Mouse (Mus musculus) thymus, postnatal 25 days (tissue): ENCODE results near the gene Nolc1.

ENCODE experiments used
- DNase-seq: peaks from one replicate; pipeline ENCODE4 v3.0.0; 2022

Nolc1 gene

DNA sequence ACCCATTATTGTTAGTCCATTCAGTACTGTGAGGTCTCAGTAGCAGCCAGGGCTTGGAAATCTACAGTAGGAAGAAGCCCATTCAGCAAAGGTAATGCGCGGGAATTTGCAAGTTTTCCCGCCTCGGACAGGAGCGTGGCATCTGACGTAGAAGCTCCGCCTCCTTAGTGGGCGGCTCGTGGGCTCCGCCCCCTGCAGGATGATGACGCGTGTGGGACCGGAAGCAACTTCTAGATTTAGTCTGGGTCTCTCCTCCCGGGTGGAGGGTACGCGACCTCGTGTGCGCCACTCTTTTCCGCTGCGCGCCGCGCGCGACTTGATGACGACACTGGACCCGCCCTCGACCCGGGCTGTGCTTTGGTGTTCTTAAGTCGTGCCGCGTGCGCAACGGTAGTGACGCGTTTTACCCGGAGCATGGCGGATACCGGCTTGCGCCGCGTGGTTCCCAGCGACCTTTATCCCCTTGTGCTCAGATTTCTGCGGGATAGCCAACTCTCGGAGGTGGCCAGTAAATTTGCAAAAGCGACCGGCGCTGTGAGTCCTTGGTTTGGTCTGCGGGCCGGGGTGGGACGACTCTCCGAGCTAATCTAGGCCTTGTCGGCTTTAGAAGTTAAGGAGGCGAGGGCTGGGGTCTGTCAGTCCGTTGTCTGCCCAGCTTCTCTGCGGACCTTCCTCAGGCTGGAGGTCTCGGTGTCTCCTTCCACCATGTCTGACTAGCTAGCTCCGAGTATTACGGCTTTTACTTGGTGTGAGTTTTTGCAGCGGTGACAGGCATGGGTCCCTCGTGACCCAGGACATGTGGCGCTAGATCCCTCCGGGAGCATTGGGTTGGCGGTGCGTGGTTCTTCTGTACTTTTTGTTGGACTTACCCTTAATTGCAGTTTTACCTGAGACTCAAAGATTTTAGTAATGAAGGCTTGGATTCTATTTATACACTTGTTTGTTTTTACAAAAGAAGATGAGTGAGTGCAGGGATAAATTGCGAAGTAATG lies at the start of gene Nolc1:
Gene Nolc1, plus strand, starts transcription at position 248 of the 992 bp plus-strand sequence.
- peak; percentile 99 for DNase-seq

DNA sequence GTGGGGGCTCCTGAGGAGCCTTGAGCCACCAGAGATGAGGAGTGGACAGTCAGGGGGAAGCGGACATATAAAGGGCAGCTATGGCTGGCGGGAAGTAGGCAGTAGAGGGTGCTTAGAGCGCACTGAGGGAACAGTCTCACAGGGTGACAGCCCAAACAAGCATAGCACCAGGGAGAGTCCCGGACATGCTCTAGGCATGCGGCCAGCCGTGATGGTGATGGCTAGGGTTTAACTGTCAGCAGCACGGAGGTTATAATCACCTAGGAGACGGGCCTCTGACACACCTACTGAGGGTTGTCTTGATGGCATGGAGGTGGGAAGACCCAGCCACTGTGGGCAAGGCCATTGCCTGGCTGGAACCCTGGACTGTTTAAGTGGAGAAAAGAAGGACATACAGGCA lies 49.1 kb upstream of the Nolc1 start:
- DNase-seq: no peak

DNA sequence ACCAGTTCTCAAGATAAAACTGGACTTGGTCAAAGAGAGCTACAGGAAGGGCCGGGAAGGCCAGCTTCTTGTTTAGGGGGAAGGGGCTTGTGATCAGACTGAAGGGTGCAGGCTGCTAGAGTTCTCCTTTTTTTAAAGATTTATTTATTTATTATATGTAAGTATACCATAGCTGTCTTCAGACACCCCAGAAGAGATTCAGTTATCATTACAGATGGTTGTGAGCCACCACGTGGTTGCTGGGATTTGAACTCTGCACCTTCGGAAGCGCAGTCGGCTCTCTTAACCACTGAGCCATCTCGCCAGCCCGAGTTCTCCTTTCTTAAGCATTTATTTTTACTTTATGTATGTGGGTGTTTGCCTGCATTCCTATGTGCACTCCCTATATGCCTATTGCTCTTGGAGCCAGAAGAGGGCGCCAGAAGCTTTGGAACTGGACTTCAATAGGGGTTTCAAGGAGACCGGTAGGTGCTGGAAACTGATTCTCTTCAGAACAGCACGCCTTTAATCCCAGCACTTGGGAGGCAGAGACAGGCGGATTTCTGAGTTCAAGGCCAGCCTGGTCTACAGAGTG lies 46.8 kb upstream of the Nolc1 start:
- DNase-seq: no peak

DNA sequence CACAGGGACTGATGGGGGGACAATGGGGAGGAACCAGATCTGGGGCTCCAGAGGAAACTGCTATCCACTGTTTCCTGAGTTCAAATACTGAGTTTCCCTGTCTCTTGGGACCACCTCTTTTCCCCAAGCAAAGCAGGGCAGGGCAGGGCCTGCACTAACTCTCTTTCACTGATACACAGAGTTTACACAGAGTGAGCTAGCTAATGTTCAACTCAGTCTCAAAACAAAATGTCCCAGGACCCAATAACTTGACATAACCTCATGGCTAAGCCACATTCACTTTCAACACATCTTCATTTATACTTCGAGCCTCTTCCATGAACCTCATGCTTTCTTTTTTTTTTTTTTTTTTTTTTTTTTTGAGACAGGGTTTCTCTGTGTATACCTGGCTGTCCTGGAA lies 46.0 kb upstream of the Nolc1 start:
- no peak for DNase-seq

DNA sequence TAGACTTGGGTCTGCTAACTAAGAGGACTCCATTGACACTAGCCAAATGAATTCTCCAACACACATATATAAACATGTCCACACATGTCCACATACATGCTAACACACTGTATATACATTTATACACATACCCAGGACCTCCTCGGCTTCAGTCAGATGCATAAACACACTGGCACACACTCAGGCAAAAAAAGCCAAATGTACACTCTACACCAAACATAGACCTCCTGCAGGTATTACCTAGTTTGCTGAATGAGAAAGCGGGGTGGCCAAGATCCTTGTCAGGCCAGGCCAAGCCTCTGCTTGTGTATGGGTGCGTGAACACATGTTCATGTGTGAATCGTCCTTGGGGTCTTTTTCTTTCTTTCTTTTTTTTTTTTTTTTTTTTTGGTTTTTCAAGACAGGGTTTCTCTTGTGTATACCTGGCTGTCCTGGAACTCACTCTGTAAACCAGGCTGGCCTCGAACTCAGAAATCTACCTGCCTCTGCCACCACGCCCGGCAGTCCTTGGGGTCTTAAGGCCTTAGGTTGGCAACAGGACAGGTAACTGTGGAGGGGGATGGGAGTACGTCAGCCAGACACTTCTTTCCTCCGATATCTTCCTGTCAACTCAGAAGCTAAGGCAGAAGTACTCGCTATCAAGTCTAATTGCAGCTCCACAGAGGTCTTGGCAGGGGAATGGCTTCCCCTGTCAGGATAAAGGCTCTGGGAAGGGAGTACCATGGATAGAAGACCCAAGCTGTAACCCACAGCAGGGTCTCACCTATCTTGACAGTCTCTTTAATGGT lies 45.3 kb upstream of the Nolc1 start:
- no peak for DNase-seq

DNA sequence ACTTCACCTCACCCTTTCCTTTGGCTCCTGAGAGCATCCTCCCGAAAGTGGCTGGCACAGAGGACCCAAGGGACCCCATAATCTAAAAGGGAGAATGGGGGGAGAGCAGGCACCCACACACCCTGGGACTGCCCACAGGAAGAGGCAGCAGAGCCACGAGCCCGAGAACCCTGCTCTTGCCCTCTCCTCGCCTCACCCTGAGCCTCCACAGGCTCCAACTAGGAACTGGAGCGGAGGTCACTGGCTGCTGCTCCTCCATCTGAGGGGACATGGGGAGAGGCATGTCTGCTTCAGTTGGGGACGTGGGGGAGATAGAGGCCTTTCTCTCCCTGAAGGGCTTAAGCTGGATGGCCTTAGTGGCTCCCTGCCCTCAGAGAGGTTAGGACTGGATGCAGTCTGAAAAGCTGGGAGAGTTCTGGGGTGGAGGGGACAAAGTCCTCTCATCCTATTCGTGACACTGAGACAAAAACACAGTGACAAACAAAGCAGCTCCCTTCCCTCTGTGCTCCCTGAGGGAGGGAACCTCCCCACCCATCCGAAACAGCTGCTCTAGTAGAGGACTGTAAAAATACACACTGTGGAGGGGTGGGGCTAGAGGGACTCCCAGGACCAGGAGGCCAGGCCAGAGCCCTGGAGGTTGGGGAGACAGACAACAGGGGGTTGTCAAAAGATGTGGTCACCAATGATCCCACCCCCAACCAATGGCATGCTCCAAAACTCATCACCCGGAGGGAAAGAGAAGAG lies 43.8 kb upstream of the Nolc1 start:
- DNase-seq: no peak

DNA sequence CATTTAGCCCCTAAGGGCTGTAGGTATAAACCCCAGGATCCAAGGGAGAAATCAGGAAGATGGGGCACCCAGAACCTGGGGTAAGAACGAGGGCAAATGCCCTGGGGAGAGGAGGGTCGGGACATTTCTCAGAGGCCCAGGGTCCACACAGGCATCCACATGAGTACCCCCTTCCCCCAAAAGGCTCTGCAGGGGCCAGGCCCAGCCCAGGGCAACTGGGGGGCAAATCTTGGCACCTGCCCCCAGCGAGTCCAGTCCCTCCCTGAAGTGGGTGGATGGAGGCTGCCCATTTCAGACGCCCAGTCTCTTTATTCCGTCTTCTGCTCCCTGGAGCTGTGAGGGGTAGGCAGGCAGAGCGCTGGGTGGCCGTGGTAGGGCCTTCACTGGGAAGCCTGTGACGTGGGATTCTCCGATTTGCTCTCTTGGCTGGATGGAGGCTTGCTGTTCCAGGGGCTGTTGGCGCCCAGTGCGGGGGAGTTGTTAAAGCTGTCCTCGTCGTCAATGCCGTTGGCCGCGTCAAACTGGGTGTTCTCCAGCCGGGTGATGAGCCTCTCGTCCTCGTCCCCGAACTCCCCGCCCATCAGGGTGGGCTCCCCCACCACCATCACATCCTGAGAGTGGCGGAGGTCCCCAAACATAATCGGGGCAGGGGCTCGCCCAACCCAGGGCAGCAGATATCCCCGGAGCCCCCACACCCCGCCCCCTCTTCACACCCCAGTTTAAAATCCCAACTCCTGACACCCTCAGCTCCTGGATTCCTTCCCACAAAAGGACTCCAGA lies 42.7 kb upstream of the Nolc1 start:
- DNase-seq: no peak

DNA sequence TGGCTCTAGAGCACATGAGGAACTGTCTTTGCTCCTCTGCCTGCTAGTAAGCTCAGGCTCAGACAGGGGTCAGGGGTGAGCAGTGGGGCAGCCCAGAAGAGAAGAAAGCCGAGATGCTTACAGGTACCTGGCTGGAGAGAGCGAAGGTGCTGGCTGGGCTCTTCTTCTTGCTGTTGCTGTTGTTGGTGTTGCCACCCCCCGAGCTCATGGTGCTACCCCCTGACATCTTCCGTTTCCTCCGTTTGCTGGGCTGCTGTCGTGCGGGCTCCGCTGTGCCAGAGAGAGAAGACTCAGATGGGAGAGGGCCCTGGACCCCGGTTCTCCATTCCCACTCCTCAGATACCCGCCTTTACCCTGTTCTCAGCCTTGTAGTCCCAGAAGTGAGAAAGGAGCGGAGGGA lies 41.8 kb upstream of the Nolc1 start:
- no peak for DNase-seq

DNA sequence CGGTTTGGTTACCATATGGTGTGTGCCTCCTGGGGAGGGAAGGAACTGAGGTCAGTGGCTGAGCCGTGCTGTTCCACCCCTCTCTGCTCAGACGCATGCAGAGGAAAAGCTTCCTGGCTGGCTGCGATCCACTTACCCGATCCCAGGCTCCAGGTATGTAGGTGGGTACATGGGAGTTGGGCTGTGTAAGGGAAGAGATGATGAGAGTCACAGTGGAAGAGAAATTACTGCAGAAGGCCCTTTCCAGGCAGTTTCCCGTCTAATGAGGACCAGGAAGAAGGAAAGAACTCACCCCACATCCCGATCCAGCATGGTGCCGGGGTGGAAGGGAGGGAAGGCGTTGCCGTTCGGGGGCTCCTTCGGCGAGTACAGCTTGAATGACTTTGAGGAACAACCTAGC lies 39.7 kb upstream of the Nolc1 start:
- DNase-seq: no peak

DNA sequence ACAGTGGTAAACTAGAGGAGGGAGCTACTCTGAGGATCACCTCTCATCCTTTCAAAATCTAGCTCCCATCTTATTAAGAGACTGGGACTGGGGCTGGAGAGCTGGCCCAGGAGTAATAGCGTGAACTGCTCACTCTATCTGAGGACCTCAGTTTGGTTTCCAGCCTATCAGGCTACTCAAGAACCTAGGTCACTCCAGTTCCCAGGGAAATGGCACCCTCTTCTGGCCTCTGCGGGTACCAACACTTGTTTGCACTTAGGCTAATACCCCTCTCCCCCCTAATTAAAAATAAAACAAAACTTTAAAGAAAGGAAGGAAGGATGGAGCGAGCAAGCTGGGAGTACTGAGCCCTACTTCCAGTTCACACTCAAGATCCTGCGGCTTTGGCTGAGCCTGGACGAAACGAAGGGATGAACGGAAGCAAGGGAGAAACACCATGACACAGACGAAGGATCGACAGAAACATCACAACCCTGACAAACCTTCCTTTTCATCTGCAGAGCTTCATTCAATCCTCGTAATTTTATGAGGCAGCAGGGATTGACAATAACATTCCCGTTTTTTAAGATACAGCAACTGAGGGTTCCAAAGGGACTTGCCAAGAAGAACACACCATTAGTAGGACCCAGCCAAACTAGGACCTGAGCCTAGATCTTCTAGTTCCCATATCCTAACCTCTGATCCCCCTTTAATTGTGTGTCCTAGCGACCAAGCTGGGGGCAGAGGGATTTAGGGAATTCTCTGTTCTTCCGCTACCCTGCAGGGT lies 39.0 kb upstream of the Nolc1 start:
- peak; percentile 43 for DNase-seq

DNA sequence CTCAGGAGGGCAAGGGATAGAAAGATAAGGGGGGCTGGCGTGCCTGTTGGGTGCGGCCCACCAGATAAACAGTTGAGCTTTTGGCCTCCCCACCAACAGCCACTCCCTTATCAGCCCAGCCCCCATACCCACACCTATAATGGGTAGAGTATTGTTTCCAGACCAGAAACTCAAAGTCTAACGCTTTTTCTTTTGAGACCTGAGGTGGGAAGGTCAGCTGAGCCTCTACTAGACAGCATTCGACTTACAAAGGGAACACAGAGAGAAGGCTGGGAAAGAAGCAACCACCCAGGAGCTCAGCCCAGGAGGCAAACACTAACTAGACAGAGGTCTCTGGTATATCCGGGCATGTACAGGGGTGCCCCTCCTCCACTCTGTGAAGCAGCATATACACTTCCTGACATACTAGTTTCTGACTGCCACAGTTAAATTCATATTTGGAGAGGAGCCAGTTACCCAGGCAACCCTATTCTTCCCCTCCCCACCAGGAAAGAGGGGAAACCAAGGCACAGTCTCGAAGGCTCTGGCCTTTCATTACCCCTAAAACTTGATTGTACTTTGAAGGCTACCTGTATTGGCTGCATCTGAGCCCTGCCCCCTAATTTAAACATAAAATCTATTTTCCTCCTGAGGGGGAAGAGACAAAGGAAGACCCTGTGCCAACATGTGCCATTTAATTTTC lies 38.3 kb upstream of the Nolc1 start:
- DNase-seq: peak; percentile 77

DNA sequence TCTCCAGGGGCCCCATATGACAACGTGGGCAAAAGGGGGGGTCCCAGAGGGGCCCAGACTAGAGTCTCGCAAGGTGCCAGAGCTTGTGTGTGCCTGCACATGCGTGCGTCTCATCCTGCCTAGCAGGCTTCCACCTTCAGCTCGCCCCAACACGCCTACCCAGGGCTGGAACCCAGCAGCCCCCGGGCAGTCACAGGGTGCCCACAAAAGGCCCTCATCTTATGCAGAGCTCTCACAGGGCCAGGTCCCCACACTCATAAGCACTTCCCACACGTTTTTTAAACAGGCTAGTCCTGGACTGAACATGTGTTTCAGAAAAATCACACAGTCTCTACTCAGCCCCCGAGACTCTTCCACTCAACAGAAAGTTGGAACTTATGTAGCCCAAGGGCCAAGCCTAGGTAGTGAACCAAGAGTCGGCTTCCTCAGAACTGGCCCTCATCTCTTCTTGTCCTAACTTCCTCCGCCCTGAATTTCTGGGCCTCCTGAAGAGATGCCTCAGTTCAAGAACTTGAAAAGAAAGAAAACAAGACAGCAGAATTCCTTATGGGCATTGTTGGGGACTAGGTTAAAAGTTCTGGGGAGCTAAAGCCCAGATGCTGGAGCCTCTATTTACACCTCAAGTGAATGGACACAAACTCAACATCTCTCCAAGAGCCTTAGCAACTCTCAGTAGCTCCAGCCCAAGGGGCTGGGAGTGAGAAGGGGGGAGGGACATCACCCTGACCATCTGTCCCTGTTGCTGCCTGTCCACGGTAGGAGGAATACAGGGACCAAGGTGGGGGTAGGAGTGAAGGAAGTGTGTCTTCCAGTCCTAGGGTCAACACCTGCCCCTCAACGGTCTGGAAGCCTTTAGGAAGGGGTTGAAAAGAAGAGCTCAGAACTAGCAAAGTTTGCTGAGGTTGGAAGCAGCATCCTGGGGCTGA lies 37.5 kb upstream of the Nolc1 start:
- peak; percentile 62 for DNase-seq

DNA sequence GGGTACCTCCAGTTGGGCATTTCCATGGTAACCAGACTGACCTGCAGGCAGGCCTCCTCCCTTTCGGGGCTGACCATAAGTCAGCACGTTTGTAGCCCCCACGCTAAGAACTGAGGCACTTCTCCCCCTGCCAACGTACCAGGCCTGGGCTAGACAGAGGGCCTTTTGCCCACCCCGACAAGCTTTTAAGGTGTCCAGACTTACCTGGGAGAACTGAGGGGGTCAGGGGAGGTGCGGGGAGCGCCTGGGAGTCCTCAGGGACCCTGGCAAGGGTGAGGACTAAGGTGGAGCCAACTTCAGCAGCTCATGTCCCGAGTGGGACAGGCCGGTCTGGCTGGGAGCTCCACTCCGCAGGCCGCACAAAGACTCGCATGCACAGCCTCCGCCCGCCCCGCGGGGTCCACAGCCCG lies 36.8 kb upstream of the Nolc1 start:
- peak; percentile 58 for DNase-seq

DNA sequence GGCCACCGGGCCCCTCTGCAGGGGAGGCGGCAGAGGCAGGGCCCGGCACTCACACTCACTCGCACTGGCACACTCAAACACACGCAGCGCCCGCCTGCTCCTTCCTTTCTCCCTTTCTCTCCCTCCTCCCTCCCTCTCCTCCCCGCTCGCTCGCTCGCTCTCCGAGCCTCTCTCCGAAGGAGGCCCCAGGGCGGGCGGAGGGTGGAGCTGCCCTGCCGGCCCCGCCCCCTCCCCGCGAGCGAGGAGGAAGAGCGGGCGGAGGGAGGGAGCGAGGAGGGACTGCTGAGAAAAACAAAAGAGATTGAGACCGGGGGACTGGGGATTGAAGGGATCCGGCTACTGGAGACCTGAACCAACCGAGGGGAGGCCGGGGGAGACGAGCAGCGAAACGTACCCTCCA lies 36.2 kb upstream of the Nolc1 start:
- peak; percentile 96 for DNase-seq

DNA sequence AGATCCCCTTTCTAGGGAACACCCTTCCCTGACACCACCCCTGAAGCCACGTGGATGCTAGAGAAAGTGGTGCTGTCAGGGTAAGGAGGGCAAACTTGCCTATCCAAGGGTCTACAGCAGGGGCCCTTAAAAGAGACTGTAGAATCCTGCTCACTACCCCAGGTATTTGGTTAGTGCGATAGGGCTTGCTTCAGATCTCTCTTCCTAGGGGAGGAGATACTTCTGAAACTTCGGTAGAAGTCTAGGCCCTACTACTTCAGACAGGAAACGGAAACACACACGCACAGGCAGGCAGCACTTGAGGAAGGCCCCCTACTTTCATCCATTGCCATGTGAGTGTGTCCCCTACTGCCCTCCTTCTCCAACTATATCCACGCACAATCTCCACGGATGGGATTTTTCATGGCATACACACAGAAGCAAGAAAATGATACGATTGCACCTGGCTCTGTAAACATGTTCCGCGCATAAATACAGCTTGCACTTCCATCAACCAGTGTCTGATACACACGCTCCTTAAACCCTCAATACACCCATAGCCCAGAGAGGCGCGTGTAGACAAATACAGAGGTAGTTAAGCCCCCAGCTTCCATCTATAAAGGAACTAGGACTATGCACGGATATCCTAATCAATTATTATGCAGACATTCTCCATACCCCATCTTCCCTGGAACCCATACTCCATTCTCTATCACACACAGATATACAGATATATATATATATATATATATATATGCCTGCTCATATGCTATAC lies 35.3 kb upstream of the Nolc1 start:
- DNase-seq: peak; percentile 70

DNA sequence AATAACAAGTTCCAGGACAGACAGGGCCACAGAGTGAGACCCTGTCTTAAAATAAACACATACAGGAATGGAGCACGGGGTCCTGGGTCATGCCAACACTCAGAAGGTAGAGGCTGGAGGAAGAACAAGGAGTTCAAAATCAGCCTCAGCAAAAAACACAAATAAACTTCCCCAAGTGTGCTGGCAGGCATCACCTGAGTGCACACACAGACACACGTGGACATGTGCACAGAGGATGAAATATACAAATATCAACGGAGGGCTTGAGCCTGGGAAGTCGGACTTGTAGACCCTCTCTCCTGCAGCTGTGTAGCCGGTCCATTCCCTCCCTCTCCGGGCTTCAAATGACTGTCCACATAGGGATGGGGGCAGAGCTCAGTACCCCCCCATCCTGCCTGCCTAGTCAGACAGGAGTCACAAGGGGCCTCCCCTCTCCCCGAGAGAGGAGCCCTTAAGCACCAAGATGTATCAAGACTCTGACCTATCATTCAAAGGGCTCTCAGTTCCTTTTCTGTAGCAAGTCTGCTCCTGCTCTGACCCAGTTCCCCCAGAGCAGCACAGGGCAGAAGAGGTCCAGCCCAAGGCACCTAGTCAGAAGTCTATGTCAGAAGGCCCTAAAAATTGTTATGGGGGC lies 34.2 kb upstream of the Nolc1 start:
- DNase-seq: peak; percentile 29

DNA sequence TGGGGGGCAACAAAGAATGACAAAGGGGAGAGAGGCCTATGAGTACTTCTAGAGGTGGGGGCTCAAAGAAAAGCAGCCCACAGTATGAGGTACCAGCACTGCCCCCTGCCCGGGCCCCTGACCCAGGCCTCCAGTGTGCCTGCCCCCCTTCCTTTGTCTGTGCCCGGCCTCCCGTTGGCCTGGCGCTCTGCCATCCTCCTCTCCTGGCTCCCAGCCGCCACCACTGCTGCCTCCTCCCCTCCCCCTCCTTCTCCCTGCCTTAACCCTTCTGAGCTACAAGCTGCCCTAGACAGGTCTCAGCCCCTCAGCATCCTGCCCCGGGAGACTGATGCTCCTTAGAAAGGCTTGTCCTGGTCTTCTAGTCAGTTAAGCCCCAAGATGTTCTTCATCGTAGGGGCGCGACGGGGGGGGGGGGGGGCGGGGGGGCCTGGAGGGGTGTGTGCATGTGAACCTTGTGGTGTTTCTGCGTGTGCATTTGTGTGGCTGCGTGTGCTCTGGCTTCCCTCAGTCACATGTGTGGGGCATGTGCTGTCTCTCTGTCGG lies 33.7 kb upstream of the Nolc1 start:
- peak; percentile 69 for DNase-seq
